Mouse (Mus musculus) Muller cell, postnatal 12 days (primary cell): ENCODE data around the gene Zfp3.

Experiments used
- DNase-seq: peaks from one replicate; pipeline ENCODE4 v3.0.0-alpha.2; 2015; ENCODE audit errors: inconsistent ontology term

Zfp3 gene

GRCm38 (mm10) chr11:70763936-70764808 is at the start of gene Zfp3:
Gene Zfp3 (plus strand): TSS chr11:70764209.
- peak; percentile 93 for DNase-seq

- DNase-seq: no peak
Measured at GRCm38 (mm10) chr11:70715832-70716231, 48.2 kb upstream of the Zfp3 start.

DNA sequence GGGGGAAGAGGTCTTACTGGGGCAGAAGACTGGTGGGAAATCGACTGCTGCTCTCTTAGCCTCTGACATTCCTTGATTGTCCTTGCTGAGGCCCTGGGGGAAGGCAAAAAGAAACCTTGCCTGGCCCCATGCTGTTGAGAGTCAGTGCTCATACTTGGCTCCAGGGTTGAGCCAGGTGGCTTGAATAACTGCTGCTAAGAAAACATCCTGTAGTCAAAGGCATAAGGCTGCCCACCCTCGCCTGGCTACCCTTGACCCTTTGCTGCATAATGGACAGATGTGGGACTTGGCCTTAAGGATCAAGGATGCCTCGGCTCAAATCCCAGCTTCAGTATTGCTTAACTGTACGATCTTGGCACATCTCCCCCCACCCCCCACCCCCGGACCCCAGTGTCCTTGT is 45.5 kb upstream of the Zfp3 start:
- no peak for DNase-seq

GRCm38 (mm10) chr11:70720567-70720966 is 43.4 kb upstream of the Zfp3 start:
- no peak for DNase-seq

GRCm38 (mm10) chr11:70721072-70721471 is 42.9 kb upstream of the Zfp3 start:
- no peak for DNase-seq

DNA sequence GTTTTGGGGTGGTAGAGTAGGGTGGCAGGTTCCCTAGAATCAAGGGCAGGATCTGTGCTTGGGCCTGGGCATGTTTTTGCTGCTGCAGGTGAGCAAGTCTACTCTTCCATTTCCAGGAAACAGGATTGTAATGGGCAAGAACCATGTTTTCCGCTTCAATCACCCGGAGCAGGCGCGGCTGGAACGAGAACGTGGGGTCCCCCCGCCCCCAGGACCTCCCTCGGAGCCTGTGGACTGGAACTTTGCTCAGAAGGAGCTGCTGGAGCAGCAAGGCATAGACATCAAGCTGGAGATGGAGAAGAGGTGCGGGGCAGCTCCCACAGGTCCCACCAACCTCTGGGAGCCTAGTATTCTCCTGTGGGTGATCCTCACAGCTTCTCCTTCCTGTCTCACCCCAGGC is 39.3 kb upstream of the Zfp3 start:
- no peak for DNase-seq

DNA sequence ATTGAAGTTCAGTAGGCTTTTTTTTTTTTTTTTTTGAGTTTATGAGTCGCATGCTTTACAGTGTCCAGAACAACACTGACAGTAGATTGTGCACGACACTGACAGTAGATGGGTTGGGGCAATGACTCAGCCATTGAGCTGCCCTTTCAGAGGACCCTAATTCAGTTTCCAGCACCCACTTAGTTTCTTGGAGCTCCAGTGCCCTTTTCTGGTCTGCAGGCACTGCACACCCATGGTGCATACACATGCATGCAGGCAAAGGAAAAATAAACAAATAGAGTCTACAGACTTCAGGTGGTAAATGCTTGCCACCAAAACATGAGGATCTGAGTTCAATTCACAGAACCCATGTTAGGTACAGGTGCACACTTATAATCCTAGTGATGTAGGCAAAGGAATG is 37.4 kb upstream of the Zfp3 start:
- no peak for DNase-seq

DNA sequence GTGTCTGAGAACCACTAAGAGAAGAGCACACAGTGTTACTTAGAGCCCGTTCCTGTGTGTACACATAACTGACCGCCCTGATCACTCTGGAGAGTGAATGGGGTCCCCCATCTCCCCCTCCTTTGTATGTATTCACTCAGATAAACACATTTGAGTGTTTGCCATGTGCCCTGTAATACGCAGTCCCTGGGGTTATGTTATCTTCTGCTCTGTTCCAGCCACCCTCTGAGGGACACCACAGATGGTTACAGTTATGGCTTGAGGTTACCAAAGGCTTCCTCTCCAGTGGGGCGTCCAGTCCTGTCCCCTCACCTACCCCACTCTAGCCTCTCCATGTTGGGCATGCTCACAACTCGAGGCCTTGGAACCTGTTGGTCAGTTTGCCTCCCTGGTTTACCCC is 36.6 kb upstream of the Zfp3 start:
- no peak for DNase-seq

DNA sequence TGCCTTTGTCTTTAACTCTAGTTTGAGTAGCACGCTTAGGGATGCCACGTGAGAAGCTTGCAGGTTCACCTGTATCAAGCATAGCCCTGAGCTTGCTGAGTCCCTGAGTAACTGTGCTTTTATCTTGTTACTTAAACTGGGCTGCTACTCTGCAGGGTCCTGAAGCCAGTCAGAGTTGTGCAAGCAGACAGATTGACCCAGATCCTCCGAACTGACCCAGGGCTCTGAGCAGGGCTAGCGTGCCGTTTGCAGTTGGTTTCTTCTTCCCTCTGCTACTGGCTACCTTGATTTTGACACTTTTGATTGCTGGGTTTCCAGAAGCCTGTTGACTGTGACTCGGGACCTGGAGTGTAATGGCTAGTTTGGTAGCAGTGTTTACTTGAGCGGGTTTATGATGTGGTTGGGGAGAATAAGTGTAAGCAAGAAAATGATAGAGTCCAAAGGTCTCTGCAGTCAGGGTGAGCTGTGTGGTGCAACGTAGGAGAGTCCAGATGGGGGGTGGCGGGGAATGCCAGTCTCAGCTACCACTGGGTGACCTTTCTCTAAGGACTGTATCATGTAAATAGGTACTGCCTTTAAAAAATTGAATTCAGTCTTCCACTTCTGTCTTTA is 33.5 kb upstream of the Zfp3 start:
- no peak for DNase-seq

GRCm38 (mm10) chr11:70731178-70731577 is 32.8 kb upstream of the Zfp3 start:
- DNase-seq: no peak

DNA sequence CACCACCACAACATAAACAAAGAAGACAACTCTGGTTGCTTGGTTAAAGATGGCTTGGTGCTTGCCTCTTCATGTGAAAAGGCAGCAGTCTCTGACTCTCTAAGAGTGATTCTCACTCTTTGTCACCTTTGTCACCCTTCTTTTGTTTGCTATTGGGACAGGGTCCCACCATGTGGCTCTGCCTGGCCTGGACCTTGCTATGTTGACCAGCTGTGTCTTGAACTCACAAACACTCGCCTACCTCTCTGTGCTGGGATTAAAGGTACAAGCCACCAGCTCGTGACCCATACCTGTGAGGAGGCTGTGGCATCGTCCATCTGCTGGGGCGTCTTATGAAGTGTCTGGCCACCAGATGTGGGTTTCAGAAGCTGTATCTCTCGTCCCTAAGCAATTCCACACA is 30.8 kb upstream of the Zfp3 start:
- no peak for DNase-seq

GRCm38 (mm10) chr11:70737749-70738148 is 26.3 kb upstream of the Zfp3 start:
- DNase-seq: no peak

DNA sequence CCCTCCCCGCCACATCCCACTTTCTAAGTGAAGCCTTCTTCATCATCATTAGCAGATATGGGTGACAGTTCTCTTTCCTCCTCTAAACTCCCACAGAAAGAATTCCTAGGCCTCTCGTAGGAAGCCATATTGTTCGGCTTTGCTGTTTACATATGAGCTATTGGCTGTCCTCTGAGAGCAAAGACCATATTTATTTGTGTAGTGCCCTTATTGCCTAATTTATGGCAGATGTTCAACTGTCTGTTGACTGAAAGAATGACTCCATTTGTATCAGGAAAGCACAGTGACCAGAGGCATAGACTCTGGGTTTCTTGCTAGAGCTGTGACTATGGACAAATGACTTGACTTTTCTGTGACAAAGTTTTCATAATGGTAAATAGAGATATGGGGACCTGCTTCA is 22.4 kb upstream of the Zfp3 start:
- DNase-seq: no peak

DNA sequence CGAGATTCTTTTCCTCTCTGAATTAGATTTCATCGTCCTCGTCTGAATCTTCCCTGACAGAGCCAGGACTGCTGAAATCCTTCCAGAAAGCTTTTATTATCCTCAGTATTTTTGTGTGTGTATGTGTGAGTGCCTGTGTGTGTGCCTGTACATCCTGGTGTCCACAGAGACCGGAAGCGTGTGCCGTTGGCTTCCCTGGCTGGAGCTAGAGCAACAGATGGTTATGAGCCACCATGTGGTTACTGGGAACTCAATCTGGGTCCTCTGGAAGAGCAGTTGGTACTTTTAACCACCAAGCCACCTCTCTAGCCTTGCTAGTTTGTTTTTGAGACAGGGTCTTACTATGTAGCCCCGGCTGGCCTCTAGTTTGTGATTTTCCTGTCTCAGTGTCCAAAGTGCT is 21.9 kb upstream of the Zfp3 start:
- DNase-seq: no peak

DNA sequence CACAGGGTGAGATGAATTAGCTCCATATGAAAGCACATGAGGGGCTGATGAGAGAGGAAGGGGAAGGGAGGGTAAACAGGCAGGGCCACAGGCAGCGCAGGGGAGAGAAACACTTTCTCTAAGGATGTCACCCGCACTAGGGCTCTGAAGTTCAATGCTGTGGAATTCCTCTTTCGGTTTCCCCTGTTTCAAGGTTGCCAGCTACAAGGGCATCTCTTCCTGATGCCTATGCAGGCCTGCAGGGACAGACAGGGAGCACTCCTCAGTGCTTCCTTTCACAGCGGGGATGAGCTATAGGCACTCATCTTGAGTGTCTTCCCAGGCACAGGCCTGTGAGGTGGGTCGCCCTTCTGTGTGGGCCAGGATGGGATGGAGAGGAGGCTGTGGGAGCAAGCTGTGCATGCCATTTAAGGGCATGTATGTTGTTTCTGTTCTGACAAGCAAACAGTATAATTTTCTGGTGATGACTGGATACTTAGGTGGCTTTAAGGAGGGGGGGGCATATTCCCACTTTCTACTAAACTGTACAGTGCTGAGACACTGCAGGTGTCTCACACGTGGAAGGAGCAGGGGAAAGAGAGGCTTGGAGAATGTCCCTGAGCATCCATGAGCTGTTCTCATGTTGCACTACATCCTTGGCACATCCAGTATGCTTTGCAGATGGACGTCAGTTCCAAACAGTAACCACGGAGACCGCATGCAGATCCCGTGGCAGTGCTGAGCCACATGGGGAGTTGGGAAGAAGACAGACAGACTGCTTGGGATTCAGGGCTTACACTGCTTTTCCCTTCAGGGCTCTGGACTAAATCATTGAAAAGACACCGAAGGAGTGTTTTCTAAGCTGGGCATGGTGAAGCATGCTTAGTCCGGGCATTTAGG is 21.2 kb upstream of the Zfp3 start:
- no peak for DNase-seq

DNA sequence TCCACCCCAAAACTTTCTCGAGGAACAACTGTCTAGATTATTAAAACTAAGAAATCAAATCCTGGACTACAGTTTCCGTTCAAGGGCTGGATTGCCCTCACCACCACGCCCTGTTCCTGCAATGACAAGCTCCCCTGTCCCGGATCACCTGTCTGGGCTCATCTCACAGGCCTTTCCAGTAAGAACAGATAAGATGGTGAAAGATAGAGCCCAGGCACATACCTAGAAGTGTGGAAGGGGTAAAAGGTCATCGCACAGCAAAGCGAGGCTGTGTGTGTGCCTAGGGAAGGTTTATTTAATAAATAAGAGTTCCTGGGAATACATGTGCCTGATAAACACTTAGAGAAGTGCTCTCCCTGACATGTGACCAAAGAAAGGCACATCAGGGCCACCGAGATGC is 18.4 kb upstream of the Zfp3 start:
- DNase-seq: no peak

- peak; percentile 40 for DNase-seq
Measured at GRCm38 (mm10) chr11:70747876-70748545, 16.0 kb upstream of the Zfp3 start.

DNA sequence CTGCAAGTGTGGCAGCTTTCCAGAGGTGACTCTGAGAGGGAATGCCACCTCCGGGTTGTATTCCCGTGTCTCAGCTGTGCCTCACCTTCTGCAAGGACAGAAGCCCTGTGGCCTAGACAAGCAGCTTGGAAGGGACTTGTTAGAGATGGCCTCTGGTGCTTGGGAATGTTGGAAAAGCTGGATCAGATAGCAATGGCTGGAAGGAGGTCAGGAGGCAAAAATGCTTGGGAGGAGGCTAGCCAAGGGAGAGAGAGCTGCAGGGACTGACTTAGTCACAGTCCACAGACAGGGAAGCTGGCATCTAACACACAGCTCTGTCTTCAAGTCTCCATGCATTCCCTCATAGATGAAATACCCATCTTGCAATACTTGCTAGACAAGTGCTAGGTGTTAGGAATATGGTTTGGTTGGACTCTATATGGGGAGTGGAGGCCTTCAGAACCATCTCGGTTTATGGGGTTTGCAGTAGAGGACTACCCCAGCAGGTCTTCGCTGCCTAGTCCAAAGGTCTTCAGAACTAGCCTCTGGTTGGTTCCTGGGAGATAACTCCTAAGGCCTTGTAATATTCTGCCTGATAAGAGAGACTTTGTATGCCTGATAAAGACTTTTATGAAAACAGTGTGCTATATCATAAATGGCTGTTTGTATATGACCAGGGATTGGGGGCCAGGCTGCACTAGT is 11.5 kb upstream of the Zfp3 start:
- no peak for DNase-seq

GRCm38 (mm10) chr11:70753146-70753545 is 10.9 kb upstream of the Zfp3 start:
- no peak for DNase-seq

- no peak for DNase-seq
Measured at GRCm38 (mm10) chr11:70754476-70754875, 9.5 kb upstream of the Zfp3 start.

DNA sequence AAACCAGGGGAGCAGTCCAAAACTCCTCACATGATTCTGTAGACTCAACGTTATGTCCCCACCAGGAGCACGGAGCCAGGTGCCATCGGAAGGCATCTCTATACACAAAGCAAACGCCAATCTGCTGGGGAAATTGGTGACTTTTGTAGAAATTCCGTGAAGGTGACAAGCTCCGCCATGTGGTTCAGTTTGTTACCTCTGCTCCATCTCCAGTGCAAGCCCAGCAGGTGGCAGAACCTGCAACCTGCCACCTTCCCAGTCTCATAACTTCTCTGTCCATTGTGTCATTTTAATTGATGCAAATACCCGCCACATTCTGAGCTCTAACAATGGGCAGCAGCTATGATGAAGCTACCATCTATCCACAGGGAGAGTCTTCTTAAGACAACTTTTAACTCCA is 9.1 kb upstream of the Zfp3 start:
- no peak for DNase-seq
